Mouse (Mus musculus): ENCODE measurements around the gene Fstl4.
"Not testable (repeated sequence)": the region's sequence is repeated elsewhere in the genome, so short reads cannot be mapped to it uniquely, and the experiment has no call there.

Gene Fstl4

GRCm38 (mm10) chr11:53140196-53140595 is 375.8 kb downstream of the Fstl4 start:
- no peak for DNase-seq

GRCm38 (mm10) chr11:53140722-53141400 is 376.4 kb downstream of the Fstl4 start:
- no peak for DNase-seq

- DNase-seq, result no peak
Observed at GRCm38 (mm10) chr11:53143522-53143921, 379.1 kb downstream of the Fstl4 start.

- no peak for DNase-seq
Observed at GRCm38 (mm10) chr11:53144506-53144905, 380.1 kb downstream of the Fstl4 start.

GRCm38 (mm10) chr11:53146290-53146689 is 381.9 kb downstream of the Fstl4 start:
- DNase-seq, result peak; percentile 73

- no peak for DNase-seq
Observed at GRCm38 (mm10) chr11:53156463-53156862, 392.0 kb downstream of the Fstl4 start.

- DNase-seq, result peak; percentile 56
Observed at GRCm38 (mm10) chr11:53157621-53158259, 393.3 kb downstream of the Fstl4 start.

GRCm38 (mm10) chr11:53162385-53162784 is 398.0 kb downstream of the Fstl4 start:
- DNase-seq, result no peak

- DNase-seq, result no peak
Observed at GRCm38 (mm10) chr11:53166478-53166877, 402.0 kb downstream of the Fstl4 start.

- no peak for DNase-seq
Observed at GRCm38 (mm10) chr11:53182177-53182852, 417.9 kb downstream of the Fstl4 start.

GRCm38 (mm10) chr11:53182858-53183257 is 418.4 kb downstream of the Fstl4 start:
- DNase-seq, result no peak

- DNase-seq, result no peak
Observed at GRCm38 (mm10) chr11:53184046-53184445, 419.6 kb downstream of the Fstl4 start.

GRCm38 (mm10) chr11:53184698-53185097 is 420.3 kb downstream of the Fstl4 start:
- no peak for DNase-seq

GRCm38 (mm10) chr11:53187427-53188140 is 423.1 kb downstream of the Fstl4 start:
- no peak for DNase-seq

- DNase-seq, result not testable (repeated sequence)
Observed at GRCm38 (mm10) chr11:53196551-53196950, 432.1 kb downstream of the Fstl4 start.

GRCm38 (mm10) chr11:53197111-53197510 is 432.7 kb downstream of the Fstl4 start:
- DNase-seq, result no peak

- no peak for DNase-seq
Observed at GRCm38 (mm10) chr11:53202459-53203250, 438.2 kb downstream of the Fstl4 start.

- no peak for DNase-seq
Observed at GRCm38 (mm10) chr11:53210876-53211275, 446.4 kb downstream of the Fstl4 start.

GRCm38 (mm10) chr11:53229011-53229410 is 464.6 kb downstream of the Fstl4 start:
- DNase-seq, result no peak

GRCm38 (mm10) chr11:53231836-53232235 is 467.4 kb downstream of the Fstl4 start:
- no peak for DNase-seq

- no peak for DNase-seq
Observed at GRCm38 (mm10) chr11:53233590-53233989, 469.2 kb downstream of the Fstl4 start.
